Mouse (Mus musculus) inflammation-experienced regulatory T-cells, adult 6 months (primary cell): Measurements from ENCODE around the gene Ttll6. TPM values are rescaled to one million over a fixed set of nuclear protein-coding genes. Genes with fewer than 3 reads are reported as not detected.

Experiments
- ATAC-seq: one replicate; pipeline ENCODE4 v1.8.0; 2017
- polyA plus RNA-seq, 3 experiments: library from polyadenylated mRNA; unstranded; fragments of 100-300 nt; shearing (Covaris generic); gene quantifications; one replicate each; pipeline ENCODE4 v1.2.1; 2017

Gene Ttll6
- polyA plus RNA-seq, 3 experiments from 2014 or later, result not detected

DNA sequence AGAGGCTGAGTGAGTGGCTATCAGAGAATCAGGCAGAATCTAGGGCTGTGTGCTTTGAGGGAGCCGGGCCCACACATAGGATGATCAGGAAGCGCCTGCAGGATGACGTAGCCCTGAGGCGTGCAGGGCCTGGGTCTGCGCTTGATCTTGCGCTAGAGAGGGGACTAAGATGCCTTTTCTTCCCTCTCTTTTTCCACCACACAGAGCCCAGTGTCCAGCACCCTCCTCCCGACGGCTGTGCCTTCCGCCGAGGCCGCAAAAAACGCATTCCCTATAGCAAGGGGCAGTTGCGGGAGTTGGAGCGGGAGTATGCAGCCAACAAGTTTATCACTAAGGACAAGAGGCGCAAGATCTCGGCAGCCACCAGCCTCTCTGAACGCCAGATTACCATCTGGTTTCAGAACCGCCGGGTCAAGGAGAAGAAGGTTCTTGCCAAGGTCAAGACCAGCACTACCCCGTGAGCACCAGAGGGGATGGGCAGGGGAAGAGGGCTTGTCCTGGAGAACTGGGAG, 62.2 kb downstream of the Ttll6 start:
- no peak for ATAC-seq

DNA sequence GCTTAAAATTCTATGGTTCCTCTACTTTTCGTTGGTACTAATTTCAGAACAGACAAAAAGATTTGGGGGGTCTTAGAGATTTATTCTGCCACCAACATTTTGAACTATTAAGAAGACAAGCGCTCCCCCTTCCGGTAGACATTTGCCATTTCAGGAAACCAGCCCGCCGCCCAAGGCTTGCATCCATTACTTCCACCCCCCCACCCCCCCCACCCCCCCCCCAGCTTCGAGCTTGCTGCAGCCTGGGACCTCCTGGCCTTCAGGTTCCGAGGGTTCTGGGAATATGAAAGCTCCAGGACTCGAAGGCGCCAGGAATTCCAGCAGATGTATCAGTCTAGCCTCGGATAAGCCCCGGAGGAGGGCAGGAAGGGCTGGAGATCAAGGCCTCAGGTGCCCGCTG, 65.1 kb downstream of the Ttll6 start:
- no peak for ATAC-seq

- no peak for ATAC-seq
These were observed 65.8 kb downstream of the Ttll6 start for GRCm38 (mm10) chr11:96199181-96200086.

- ATAC-seq, result no peak
These were observed 66.6 kb downstream of the Ttll6 start for GRCm38 (mm10) chr11:96200183-96200655.

DNA sequence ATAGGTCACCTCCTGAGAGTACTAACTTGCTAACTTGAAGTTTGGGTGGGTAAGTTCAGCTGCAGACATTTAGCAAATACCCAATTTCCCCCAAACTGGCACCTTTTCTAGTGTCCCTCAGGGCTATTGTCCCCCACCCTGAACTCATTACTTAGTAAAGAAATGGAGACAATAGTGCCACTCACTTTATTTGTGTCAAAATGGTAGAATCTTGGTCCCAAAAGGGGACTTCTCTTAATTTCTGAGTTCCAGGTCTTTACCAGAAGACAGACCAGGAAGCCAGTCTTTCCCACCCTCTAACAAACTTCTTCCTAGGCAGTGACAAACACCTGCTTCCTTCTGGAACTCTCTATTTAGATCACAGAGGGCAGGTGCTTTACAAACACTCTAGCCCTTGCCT, 68.2 kb downstream of the Ttll6 start:
- no peak for ATAC-seq

DNA sequence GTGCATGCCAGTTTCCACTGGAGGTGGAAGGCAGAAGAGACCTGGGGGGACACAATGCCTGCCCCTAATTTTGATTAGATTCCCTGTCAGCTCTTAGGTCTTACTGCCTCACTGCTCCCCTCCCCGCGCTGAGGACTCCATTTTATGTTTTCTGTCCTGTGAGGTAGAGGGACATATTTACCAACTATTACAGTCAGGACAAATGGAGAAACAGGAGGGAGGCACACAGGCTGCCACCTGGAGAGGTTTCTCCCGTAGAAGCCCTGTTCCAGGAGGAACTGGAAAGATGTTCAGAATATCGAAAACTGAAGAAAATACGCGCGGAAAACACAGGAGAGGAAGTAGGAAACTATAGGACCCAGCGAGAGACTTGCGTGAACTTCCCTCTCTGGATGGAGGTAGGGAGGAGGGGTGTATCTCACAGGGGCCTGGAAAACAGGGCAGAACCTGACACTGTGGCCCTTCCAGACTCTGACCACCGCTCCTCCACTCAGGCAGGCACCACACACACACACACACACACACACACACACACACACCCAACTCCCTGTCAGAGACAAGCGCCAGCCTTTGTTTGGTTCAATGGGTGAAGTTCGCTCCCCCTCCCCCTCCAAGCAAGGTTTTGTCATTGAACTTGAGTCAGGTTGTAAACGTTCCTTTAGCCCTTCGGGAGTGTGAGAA, 69.0 kb downstream of the Ttll6 start:
- ATAC-seq, result no peak

DNA sequence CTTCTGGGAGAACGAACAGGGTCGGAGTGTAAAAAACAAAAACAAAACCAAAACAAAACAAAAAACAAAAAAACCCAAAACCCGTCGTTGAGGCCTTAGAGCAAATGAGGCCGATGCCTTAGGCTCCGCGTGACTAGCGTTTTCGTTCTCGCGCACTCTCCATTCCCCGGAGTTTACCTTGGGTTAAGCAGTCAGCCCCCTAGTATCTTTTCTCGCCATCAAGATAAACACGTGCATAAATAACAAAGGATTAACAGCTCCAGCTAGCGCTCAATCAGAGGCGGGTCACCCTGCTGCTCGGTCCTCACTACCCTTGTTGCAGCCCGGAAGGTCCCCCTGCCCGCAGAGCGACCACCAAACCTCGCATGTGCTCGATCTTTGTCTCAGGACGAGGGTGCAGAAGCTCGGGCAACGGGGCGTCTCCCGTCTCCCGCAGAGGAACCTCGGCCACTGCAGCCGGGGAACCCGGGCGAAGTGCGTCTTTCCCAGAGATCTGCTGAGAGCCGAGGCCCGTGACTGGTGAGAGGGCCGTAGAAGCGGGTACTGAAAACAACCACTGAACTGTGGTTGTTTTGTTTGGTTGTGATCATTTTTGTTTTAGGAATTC, 69.7 kb downstream of the Ttll6 start:
- ATAC-seq, result no peak

GRCm38 (mm10) chr11:96203789-96204186, 70.2 kb downstream of the Ttll6 start:
- no peak for ATAC-seq

DNA sequence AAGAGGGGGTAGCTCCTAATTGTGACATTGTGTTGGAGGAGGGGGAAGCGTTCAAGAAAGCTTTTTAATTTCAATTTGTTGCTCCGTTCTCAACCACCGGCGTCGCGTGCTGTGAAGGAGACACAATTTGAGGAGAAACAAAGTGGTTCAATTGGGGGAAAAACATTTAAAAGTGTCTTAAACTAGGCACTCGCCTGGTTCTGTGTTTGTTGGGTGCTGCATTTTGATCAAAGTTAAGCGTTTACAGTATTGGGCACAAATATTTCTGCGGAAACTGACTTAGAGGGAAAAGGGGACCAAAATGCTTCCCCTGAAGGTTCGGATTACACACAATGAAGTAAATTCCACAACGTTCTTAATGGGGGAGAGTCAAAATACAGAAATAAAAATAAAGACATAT, 70.8 kb downstream of the Ttll6 start:
- ATAC-seq, result no peak

GRCm38 (mm10) chr11:96205426-96206131, 72.0 kb downstream of the Ttll6 start:
- ATAC-seq, result no peak

Other genes with a start within 250 kb of the Ttll6 start
- gene B4galnt2, start 218.9 kb upstream of the Ttll6 start, polyA plus RNA-seq, result under 1 TPM in 2 of 3 experiments, not detected in 1; 0.35 to 0.38 TPM
- gene Igf2bp1, start 127.8 kb upstream of the Ttll6 start, polyA plus RNA-seq, result not detected
- gene Gip, start 109.2 kb upstream of the Ttll6 start, polyA plus RNA-seq, result not detected
- 10 to 100 TPM; 37.7 to 51.2 (median 42.6) TPM for gene Snf8, start 98.9 kb upstream of the Ttll6 start, polyA plus RNA-seq
- gene Ube2z, start 68.4 kb upstream of the Ttll6 start, polyA plus RNA-seq, result 10 to 100 TPM in 2 of 3 experiments, 1 to 10 TPM in 1; 9.6 to 13.1 (median 10.4) TPM
- 100 to 1,000 TPM; 336 to 391 (median 363) TPM for gene Atp5g1, start 58.1 kb upstream of the Ttll6 start, polyA plus RNA-seq
- gene Calcoco2, start 21.8 kb upstream of the Ttll6 start, polyA plus RNA-seq, result not detected
- not detected for gene Hoxb13, start 60.5 kb downstream of the Ttll6 start, polyA plus RNA-seq
- gene Hoxb9, start 137.7 kb downstream of the Ttll6 start, polyA plus RNA-seq, result not detected
- not detected for gene Hoxb8, start 148.1 kb downstream of the Ttll6 start, polyA plus RNA-seq
- not detected for gene Hoxb7, start 152.8 kb downstream of the Ttll6 start, polyA plus RNA-seq
- not detected for gene Hoxb6, start 158.7 kb downstream of the Ttll6 start, polyA plus RNA-seq
- gene Hoxb5, start 169.6 kb downstream of the Ttll6 start, polyA plus RNA-seq, result not detected
- gene Hoxb4, start 184.5 kb downstream of the Ttll6 start, polyA plus RNA-seq, result 1 to 10 TPM in 2 of 3 experiments, under 1 TPM in 1; 0.92 to 1.5 (median 1.2) TPM
- gene Hoxb3, start 189.5 kb downstream of the Ttll6 start, polyA plus RNA-seq, result under 1 TPM in 1 of 3 experiments, not detected in 2; 0.86 TPM
- gene Hoxb2, start 216.7 kb downstream of the Ttll6 start, polyA plus RNA-seq, result not detected
- not detected for gene Hoxb1, start 232.0 kb downstream of the Ttll6 start, polyA plus RNA-seq